Mouse (Mus musculus): ENCODE measurements at regions not wholly inside any gene's neighbourhood (a gene's known extent, or its start where the extent isn't known, plus 50 kb on each side); places are given as distances from the start of the nearest gene placed in this dataset.

DNA sequence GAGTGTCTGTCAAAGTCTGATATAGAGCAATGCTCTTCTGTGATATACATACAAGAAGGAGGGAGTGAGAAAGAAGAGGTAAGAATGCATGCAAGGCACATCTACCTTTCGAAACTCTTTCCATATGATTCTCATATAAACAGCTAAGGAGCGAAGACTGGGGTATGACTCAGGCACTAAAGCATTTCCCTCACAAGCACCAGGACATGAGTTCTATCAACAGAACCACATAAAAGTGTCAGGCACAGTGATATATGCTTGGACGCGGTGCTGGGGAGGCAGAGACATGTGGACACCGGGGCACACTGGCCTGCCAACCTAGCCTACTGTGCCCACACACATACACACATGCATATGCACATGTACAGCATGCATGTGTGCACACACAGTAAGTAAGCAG lies 391.3 kb downstream of the Mtx2 start:
- TF ChIP-seq CTCF (IDR thresholded peaks at IDR 0.05; ENCODE audit: low read depth) (no peak), EP300 (optimal IDR thresholded peaks at IDR 0.05) (no peak)

Measured in stomach, postnatal 0 days (tissue).